Mouse (Mus musculus) liver, embryonic 12.5 days (tissue): ENCODE data around the gene Prrx1. TPM values are rescaled to one million over a fixed set of nuclear protein-coding genes. Genes with fewer than 3 reads are reported as not detected.

ENCODE experiments used
- ATAC-seq: fragments of 200-750 bp; cut with Nextera tagmentation; 2 replicates; pipeline ENCODE4 v1.8.0; 2017; ENCODE audit warnings: moderate number of reproducible peaks, mild to moderate bottlenecking, moderate library complexity
- H3K27ac ChIP-seq: fragments of 300-500 bp; sonication (generic); 2 replicates; pipeline ENCODE4 v1.5.1; 2016; ENCODE audit warnings: mild to moderate bottlenecking
- H3K27me3 ChIP-seq: fragments of 300-500 bp; sonication (generic); replicated peaks from 2 replicates; pipeline ENCODE4 v1.6.1; 2016; ENCODE audit warnings: mild to moderate bottlenecking, moderate library complexity
- H3K36me3 ChIP-seq: fragments of 300-500 bp; sonication (generic); 2 replicates; pipeline ENCODE4 v1.6.1; 2016; ENCODE audit warnings: mild to moderate bottlenecking, moderate library complexity
- H3K4me1 ChIP-seq: fragments of 300-500 bp; sonication (generic); 2 replicates; pipeline ENCODE4 v1.6.1; 2016
- H3K4me2 ChIP-seq: fragments of 300-500 bp; sonication (generic); 2 replicates; pipeline ENCODE4 v1.6.1; 2016; ENCODE audit warnings: mild to moderate bottlenecking, moderate library complexity
- H3K4me3 ChIP-seq: fragments of 300-500 bp; sonication (generic); 2 replicates; pipeline ENCODE4 v1.5.1; 2016; ENCODE audit warnings: mild to moderate bottlenecking, moderate library complexity
- H3K9ac ChIP-seq: fragments of 300-500 bp; sonication (generic); 2 replicates; pipeline ENCODE4 v1.6.1; 2016; ENCODE audit warnings: mild to moderate bottlenecking, moderate library complexity
- H3K9me3 ChIP-seq: fragments of 300-500 bp; sonication (generic); replicated peaks from 2 replicates; pipeline ENCODE4 v1.6.1; 2016; ENCODE audit warnings: mild to moderate bottlenecking, moderate library complexity
- WGBS: fragments of 180-500 bp; shearing (Covaris S2); methylation state at CpG from one replicate; pipeline ENCODE4 v1.1.7; 2016; ENCODE audit not compliant: insufficient replicate concordance; 5-methylcytosine and 5-hydroxymethylcytosine counted together
- polyA plus RNA-seq: library from polyadenylated mRNA; unstranded; fragments of >200 nt; fragmentation: Nextera tagmentation; extraction: Ambion mirVana; gene quantifications from 2 replicates; pipeline ENCODE4 v1.2.1, GENCODE M21; 2016

The Prrx1 gene
- polyA plus RNA-seq, 1 experiment from 2014 or later = 0.62 TPM

DNA sequence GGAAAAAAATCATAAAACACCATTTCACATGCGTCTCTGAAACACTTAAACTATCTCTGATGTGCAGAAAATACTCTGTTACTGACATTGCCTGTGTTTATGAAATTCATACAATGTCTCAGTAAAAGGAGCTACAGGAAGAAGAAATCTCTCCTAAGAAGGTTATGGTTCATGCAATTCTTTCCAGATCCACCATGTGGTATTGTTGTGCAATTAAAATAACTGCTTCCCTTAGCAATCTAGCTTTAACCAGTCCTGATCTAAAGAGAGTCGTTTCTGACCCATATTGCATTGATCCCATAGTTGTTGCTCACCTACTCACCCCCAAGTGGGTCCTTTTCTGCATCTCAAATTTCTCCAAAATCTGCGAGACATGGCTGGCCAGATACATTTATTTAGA lies 82.3 kb downstream of the Prrx1 start:
- no peak overlapping the region for H3K27ac ChIP-seq
- no peaks in the 10 kb centered on the region for H3K36me3 ChIP-seq
- no peak overlapping the region for H3K4me3 ChIP-seq
- ATAC-seq = no peak
- H3K4me1 ChIP-seq = no peaks in the 10 kb centered on the region
- H3K9me3 ChIP-seq = no peaks in the 10 kb centered on the region
- no peak overlapping the region for H3K4me2 ChIP-seq
- 56% methylated on average over 3 of the region's 3 CpGs for WGBS
- H3K9ac ChIP-seq = no peak overlapping the region
- no peaks in the 10 kb centered on the region for H3K27me3 ChIP-seq

DNA sequence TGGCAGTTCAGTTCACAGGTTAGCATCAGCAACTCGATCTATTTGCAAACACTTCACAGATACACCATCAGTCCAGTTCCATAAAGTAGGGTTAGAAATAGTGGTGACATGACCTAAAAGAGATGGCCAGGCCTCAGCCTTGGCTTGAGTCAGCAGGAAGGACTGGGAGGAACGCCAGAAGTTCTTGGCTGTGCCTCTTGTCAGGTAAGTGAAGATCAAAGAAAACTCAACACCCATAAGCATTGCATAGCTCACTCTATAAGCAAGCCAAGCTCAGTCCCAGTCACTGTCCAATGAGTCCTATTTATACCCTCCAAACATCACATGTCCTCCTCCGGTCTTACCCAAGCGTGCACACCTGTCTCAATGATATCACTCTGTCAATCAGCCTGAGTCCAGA lies 87.2 kb downstream of the Prrx1 start:
- H3K36me3 ChIP-seq = no peaks in the 10 kb centered on the region
- no peak for ATAC-seq
- no peak overlapping the region for H3K27ac ChIP-seq
- 62% methylated on average over 4 of the region's 4 CpGs for WGBS
- no peaks in the 10 kb centered on the region for H3K9me3 ChIP-seq
- H3K4me1 ChIP-seq = no peaks in the 10 kb centered on the region
- no peaks in the 10 kb centered on the region for H3K27me3 ChIP-seq
- no peak overlapping the region for H3K9ac ChIP-seq
- no peak overlapping the region for H3K4me3 ChIP-seq
- no peak overlapping the region for H3K4me2 ChIP-seq

DNA sequence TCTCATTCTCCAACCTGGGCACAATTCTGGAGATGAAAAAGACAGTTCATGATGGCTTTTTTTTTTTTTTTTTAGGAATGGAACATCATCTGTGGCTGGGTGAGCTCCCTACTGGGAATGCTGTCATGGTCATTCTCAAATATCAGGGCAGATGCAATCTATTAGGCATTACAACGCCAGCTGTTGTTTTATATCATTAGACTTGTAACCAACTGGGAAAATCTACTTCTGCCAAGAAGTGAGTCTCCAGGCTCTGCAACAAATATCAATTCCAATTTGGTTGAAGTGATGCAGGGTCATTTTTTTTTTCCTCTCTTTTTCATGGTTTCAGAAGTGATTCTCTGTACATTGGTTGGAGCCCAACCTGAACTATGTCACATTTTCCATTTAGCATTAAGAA lies 91.7 kb downstream of the Prrx1 start:
- WGBS = 74% methylated on average over 1 of the region's 1 CpGs
- no peaks in the 10 kb centered on the region for H3K27me3 ChIP-seq
- H3K27ac ChIP-seq = no peak overlapping the region
- ATAC-seq = no peak
- H3K9ac ChIP-seq = no peak overlapping the region
- H3K36me3 ChIP-seq = no peaks in the 10 kb centered on the region
- H3K4me1 ChIP-seq = no peaks in the 10 kb centered on the region
- no peak overlapping the region for H3K4me2 ChIP-seq
- H3K9me3 ChIP-seq = no peaks in the 10 kb centered on the region
- H3K4me3 ChIP-seq = no peak overlapping the region

DNA sequence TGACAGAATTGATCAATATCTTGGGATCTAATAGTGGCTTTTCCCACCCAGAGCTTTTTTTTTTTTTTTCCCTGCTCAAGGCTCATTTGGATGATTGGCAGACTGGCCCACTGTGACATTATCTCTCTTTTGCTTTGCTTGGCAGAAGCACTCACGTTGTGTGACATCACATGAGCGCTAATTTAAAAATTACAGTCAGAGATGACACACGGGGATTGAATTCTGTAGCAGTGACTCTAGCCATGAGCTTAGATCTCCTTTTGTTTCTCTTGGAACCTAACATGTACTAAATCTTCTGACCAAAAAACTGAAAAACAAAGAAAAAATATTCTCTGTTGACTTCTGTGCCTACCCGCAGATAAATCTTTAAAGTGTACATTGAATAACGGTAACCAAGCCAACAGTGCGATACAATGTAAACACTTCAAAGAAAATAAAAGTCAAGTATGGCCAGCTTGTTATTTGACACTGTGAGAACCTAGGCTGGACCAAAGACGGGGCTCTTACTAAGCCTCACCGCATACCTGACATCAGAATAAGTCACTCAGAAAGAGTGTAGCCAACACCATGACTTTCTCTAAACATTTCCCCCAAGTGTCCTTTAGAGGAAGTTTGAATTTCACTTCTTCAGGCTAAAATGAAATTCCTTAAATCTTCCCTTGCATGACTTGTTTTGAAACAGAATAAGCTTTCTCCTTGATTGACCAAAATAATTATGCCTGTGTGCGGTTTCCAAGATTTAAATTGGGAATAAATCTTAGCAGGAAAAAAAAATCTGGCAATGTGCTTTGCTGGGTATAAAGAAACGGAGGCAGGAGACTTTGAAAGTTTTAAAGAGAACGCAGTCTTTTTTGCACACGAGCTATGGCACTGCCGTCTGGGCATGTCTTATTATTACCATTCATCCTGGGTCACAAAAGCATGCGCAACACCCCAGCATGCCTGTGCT lies 104.3 kb downstream of the Prrx1 start:
- Histone ChIP-seq H3K4me3 (no peak overlapping the region), H3K9me3 (no peaks in the 10 kb centered on the region), H3K4me1 (no peaks in the 10 kb centered on the region), H3K4me2 (no peak overlapping the region), H3K9ac (no peak overlapping the region), H3K27me3 (no peaks in the 10 kb centered on the region), H3K36me3 (no peaks in the 10 kb centered on the region), H3K27ac (no peak overlapping the region)
- WGBS = 73% methylated on average over 14 of the region's 14 CpGs
- no peak for ATAC-seq

DNA sequence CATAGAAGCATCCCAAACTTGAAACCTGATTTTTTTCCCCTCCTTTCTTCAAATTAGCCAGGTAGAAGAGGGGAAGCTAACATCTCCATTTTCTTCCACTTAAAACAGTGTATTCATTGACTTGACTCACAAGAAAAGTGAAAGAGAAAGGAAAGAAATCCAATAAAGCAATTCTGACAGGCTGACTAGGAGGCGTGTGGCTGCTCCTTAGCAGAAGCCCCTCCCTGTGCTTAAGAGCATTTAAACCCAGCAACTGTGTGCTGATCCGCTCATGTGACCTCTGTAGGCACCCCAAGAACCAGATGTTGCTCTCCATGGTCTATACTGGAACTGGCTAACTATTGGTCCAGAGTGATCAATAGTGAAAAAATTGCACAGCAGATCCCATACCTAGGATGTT lies 114.7 kb downstream of the Prrx1 start:
- H3K4me3 ChIP-seq = no peak overlapping the region
- H3K4me1 ChIP-seq = no peaks in the 10 kb centered on the region
- 60% methylated on average over 2 of the region's 2 CpGs for WGBS
- no peaks in the 10 kb centered on the region for H3K27me3 ChIP-seq
- H3K9me3 ChIP-seq = no peaks in the 10 kb centered on the region
- ATAC-seq = no peak
- no peak overlapping the region for H3K9ac ChIP-seq
- H3K27ac ChIP-seq = no peak overlapping the region
- no peaks in the 10 kb centered on the region for H3K36me3 ChIP-seq
- no peak overlapping the region for H3K4me2 ChIP-seq

DNA sequence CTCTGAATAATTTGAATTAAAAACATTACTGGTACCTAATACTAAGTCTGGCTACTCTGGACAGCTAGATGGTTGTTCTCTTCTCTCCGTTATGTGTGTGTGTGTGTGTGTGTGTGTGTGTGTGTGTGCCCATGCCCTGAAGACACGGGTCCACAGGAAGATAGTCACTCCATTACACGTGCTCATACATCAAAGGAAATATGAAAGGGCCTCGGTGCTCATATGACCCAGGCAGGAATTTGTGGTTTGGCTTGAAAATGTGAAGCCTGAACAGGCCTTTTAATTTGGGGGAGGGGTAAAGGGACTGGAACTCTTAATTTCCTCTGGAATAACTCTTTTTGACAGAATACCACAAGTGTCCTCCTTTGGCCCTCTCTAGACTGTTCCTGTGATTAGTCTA lies 115.5 kb downstream of the Prrx1 start:
- WGBS = 49% methylated on average over 4 of the region's 4 CpGs
- Histone ChIP-seq H3K4me1 (no peaks in the 10 kb centered on the region), H3K9me3 (no peaks in the 10 kb centered on the region), H3K27me3 (no peaks in the 10 kb centered on the region), H3K36me3 (no peaks in the 10 kb centered on the region), H3K9ac (no peak overlapping the region), H3K4me2 (no peak overlapping the region), H3K4me3 (no peak overlapping the region), H3K27ac (no peak overlapping the region)
- ATAC-seq = no peak

Other genes starting within 250 kb of the Prrx1 start
- gene Mroh9, start 228.0 kb downstream of the Prrx1 start, polyA plus RNA-seq = not detected in 2 replicates
- gene Gorab, start 90.0 kb upstream of the Prrx1 start, polyA plus RNA-seq = 6.0 and 7.1 TPM in 2 replicates